Mouse (Mus musculus) heart, embryonic 11.5 days (tissue): ENCODE measurements at regions not wholly inside any gene's neighbourhood (a gene's known extent, or its start where the extent isn't known, plus 50 kb on each side); places are given as distances from the start of the nearest gene placed in this dataset.

Source experiments
- ATAC-seq: fragments of 200-750 bp; cut with Nextera tagmentation; replicated peaks from 2 replicates; pipeline ENCODE4 v1.8.0; 2017; ENCODE audit warnings: moderate library complexity; ENCODE audit not compliant: insufficient number of reproducible peaks, low FRiP score, low TSS enrichment
- H3K27ac ChIP-seq: fragments of 300-500 bp; sonication (generic); 2 replicates; pipeline ENCODE4 v1.5.1; 2014; ENCODE audit warnings: mild to moderate bottlenecking, low read depth, low read length
- H3K27me3 ChIP-seq: fragments of 300-500 bp; sonication (generic); 2 replicates; pipeline ENCODE4 v1.6.1; 2014; ENCODE audit warnings: mild to moderate bottlenecking, low read length, mixed read lengths; ENCODE audit not compliant: control insufficient read depth, insufficient read depth
- H3K36me3 ChIP-seq: fragments of 300-500 bp; sonication (generic); 2 replicates; pipeline ENCODE4 v1.6.1; 2014; ENCODE audit warnings: mild to moderate bottlenecking, low read length, moderate library complexity, mixed read lengths; ENCODE audit not compliant: control insufficient read depth, insufficient read depth
- H3K4me1 ChIP-seq: fragments of 300-500 bp; sonication (generic); 2 replicates; pipeline ENCODE4 v1.6.1; 2014; ENCODE audit warnings: low read length; ENCODE audit not compliant: control insufficient read depth, insufficient read depth
- H3K4me2 ChIP-seq: fragments of 300-500 bp; sonication (generic); 2 replicates; pipeline ENCODE4 v1.6.1; 2014; ENCODE audit warnings: mild to moderate bottlenecking, moderate library complexity
- H3K4me3 ChIP-seq: fragments of 300-500 bp; sonication (generic); 2 replicates; pipeline ENCODE4 v1.5.1; 2014; ENCODE audit warnings: low read depth, low read length
- H3K9ac ChIP-seq: fragments of 300-500 bp; sonication (generic); 2 replicates; pipeline ENCODE4 v1.6.1; 2014; ENCODE audit warnings: mild to moderate bottlenecking, low read depth, low read length, moderate library complexity
- H3K9me3 ChIP-seq: fragments of 300-500 bp; sonication (generic); replicated peaks from 2 replicates; pipeline ENCODE4 v1.6.1; 2016; ENCODE audit warnings: low read length; ENCODE audit not compliant: control insufficient read depth
- WGBS: fragments of 180-500 bp; shearing (Covaris S2); extraction: QIAGEN DNeasy Blood & Tissue Kit; methylation state at CpG from one replicate; pipeline ENCODE4 v1.1.7; 2014; ENCODE audit not compliant: insufficient replicate concordance; 5-methylcytosine and 5-hydroxymethylcytosine counted together

- Histone ChIP-seq H3K4me1 (no peaks in the 10 kb centered on the region), H3K9ac (no peak overlapping the region), H3K4me3 (no peak overlapping the region), H3K36me3 (no peaks in the 10 kb centered on the region), H3K4me2 (no peak overlapping the region), H3K9me3 (no peaks in the 10 kb centered on the region), H3K27me3 (no peaks in the 10 kb centered on the region), H3K27ac (no peak overlapping the region)
- ATAC-seq, result no peak
- 90% methylated on average over 2 of the region's 2 CpGs for WGBS
These were observed 571.3 kb upstream of the Pdzrn3 start for GRCm38 (mm10) chr6:101948950-101949349.

- Histone ChIP-seq H3K27ac (no peak overlapping the region), H3K9ac (no peak overlapping the region), H3K36me3 (no peaks in the 10 kb centered on the region), H3K27me3 (no peaks in the 10 kb centered on the region), H3K4me1 (no peaks in the 10 kb centered on the region), H3K4me3 (no peak overlapping the region), H3K9me3 (no peaks in the 10 kb centered on the region), H3K4me2 (no peak overlapping the region)
- no peak for ATAC-seq
- 68% methylated on average over 3 of the region's 3 CpGs for WGBS
These were observed 562.7 kb upstream of the Pdzrn3 start for GRCm38 (mm10) chr6:101940266-101940866.

DNA sequence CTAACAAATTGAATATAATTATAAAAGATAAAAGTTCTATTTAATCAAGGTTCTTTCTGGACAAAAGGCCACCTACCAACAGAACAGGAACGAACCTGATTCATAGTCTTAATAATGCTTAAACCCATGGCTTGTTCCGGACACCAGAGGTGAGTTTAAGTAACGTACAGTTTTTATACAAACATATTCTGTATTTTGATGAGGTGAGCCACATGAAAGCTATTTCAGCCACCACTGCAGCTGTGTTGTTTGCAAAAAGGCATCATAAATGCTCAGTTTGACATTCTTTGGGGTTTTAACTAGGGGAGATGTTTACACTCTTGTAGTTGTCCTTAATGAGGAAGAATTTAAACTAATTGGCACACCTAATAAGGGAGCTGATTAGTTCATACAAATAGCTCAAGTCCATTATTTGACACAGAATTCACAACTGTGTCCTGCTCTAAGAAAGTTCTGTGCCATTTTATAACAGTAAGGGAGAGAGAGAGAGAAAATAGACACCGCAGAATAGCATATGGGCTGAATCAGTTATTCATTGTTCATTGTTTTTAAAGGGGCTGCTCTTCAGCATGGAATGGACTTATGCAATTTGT lies 560.8 kb upstream of the Pdzrn3 start:
- no peak overlapping the region for H3K27ac ChIP-seq
- 87% methylated on average over 4 of the region's 4 CpGs for WGBS
- ATAC-seq, result no peak

GRCm38 (mm10) chr6:101937467-101938392 lies 560.0 kb upstream of the Pdzrn3 start:
- Histone ChIP-seq H3K36me3 (no peaks in the 10 kb centered on the region), H3K27ac (no peak overlapping the region), H3K4me2 (no peak overlapping the region), H3K4me3 (no peak overlapping the region), H3K4me1 (no peaks in the 10 kb centered on the region), H3K27me3 (no peaks in the 10 kb centered on the region), H3K9ac (no peak overlapping the region), H3K9me3 (no peaks in the 10 kb centered on the region)
- ATAC-seq, result no peak
- 79% methylated on average over 12 of the region's 12 CpGs for WGBS

More for the DNA sequence above, 560.8 kb upstream of the Pdzrn3 start:
- Histone ChIP-seq H3K36me3 (no peaks in the 10 kb centered on the region), H3K27me3 (no peaks in the 10 kb centered on the region), H3K4me2 (no peak overlapping the region), H3K9me3 (no peaks in the 10 kb centered on the region), H3K4me1 (no peaks in the 10 kb centered on the region), H3K9ac (no peak overlapping the region), H3K4me3 (no peak overlapping the region)

- no peak for ATAC-seq
- H3K4me1 ChIP-seq, result no peaks in the 10 kb centered on the region
- no peak overlapping the region for H3K4me2 ChIP-seq
- H3K9ac ChIP-seq, result no peak overlapping the region
- no peaks in the 10 kb centered on the region for H3K36me3 ChIP-seq
- no peak overlapping the region for H3K27ac ChIP-seq
- WGBS, result 90% methylated on average over 5 of the region's 5 CpGs
- no peaks in the 10 kb centered on the region for H3K9me3 ChIP-seq
- no peak overlapping the region for H3K4me3 ChIP-seq
- no peaks in the 10 kb centered on the region for H3K27me3 ChIP-seq
These were observed 554.1 kb upstream of the Pdzrn3 start for GRCm38 (mm10) chr6:101931768-101932167.

DNA sequence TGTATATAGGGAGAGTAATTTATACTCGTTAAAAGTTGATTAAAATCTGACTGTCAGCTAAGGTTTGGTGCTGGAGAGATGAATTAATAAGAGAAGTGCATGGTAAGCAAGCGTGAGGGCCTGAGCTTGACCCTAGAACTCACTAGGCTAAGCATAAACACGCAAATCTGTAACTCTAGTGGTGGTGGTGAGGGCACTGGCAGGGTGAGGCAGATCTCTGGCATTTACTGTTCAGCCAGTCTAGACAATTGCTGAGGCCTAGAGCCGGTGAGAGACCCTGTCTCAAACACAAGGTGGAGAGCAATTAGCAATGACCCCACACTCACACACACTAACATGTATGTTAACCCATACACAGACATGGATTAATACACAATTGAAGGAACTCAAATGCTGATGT lies 544.0 kb upstream of the Pdzrn3 start:
- Histone ChIP-seq H3K27me3 (no peaks in the 10 kb centered on the region), H3K4me2 (no peak overlapping the region), H3K4me3 (no peak overlapping the region), H3K36me3 (no peaks in the 10 kb centered on the region), H3K27ac (no peak overlapping the region), H3K9me3 (no peaks in the 10 kb centered on the region), H3K9ac (no peak overlapping the region), H3K4me1 (no peaks in the 10 kb centered on the region)
- WGBS, result 72% methylated on average over 4 of the region's 4 CpGs
- ATAC-seq, result no peak

GRCm38 (mm10) chr6:101921186-101921585 lies 543.5 kb upstream of the Pdzrn3 start:
- ATAC-seq, result no peak
- Histone ChIP-seq H3K9me3 (no peaks in the 10 kb centered on the region), H3K36me3 (no peaks in the 10 kb centered on the region), H3K27ac (no peak overlapping the region), H3K4me2 (no peak overlapping the region), H3K27me3 (no peaks in the 10 kb centered on the region), H3K4me1 (no peaks in the 10 kb centered on the region), H3K4me3 (no peak overlapping the region), H3K9ac (no peak overlapping the region)

GRCm38 (mm10) chr6:101918914-101919313 lies 541.2 kb upstream of the Pdzrn3 start:
- Histone ChIP-seq H3K9ac (no peak overlapping the region), H3K4me3 (no peak overlapping the region), H3K36me3 (no peaks in the 10 kb centered on the region), H3K4me2 (no peak overlapping the region), H3K9me3 (no peaks in the 10 kb centered on the region), H3K4me1 (no peaks in the 10 kb centered on the region), H3K27ac (no peak overlapping the region), H3K27me3 (no peaks in the 10 kb centered on the region)
- no peak for ATAC-seq
